Mouse (Mus musculus): ENCODE measurements at regions not wholly inside any gene's neighbourhood (a gene's known extent, or its start where the extent isn't known, plus 50 kb on each side); places are given as distances from the start of the nearest gene placed in this dataset.

- TF ChIP-seq GATA1 (IDR thresholded peaks at IDR 0.05; ENCODE audit: borderline replicate concordance, low read length) (no peak), CTCF (IDR thresholded peaks at IDR 0.05; ENCODE audit: low read depth, low read length) (no peak), TAL1 (conservative IDR thresholded peaks at IDR 0.05; ENCODE audit: low read depth, low read length) (no peak), POLR2AphosphoS5 (IDR thresholded peaks at IDR 0.05; ENCODE audit: insufficient replicate concordance, low read depth, low read length) (no peak), GATA2 (IDR thresholded peaks at IDR 0.05; ENCODE audit: borderline replicate concordance, low read depth, low read length) (no peak)
Observed at GRCm38 (mm10) chr8:107660624-107661023, 72.4 kb upstream of the Psmd7 start.

Measured in G1E (cell line).